Mouse (Mus musculus) layer of hippocampus, postnatal 36 days (tissue): ENCODE results near the gene Coa4. TPM values are rescaled to one million over a fixed set of nuclear protein-coding genes. Genes with fewer than 3 reads are reported as not detected.

ENCODE experiments used
- DNase-seq, 2 experiments: peaks; one replicate each; pipeline ENCODE4 v3.0.0; 2022
- total RNA-seq, 2 experiments: library from RNA; stranded (reverse); gene quantifications; 2 replicates each; pipeline ENCODE4 v1.2.3; 2021

Gene Coa4
- total RNA-seq = 10 to 100 TPM in 1 of 2 experiments, 1 to 10 TPM in 1; 8.3 to 10.8 TPM

DNA sequence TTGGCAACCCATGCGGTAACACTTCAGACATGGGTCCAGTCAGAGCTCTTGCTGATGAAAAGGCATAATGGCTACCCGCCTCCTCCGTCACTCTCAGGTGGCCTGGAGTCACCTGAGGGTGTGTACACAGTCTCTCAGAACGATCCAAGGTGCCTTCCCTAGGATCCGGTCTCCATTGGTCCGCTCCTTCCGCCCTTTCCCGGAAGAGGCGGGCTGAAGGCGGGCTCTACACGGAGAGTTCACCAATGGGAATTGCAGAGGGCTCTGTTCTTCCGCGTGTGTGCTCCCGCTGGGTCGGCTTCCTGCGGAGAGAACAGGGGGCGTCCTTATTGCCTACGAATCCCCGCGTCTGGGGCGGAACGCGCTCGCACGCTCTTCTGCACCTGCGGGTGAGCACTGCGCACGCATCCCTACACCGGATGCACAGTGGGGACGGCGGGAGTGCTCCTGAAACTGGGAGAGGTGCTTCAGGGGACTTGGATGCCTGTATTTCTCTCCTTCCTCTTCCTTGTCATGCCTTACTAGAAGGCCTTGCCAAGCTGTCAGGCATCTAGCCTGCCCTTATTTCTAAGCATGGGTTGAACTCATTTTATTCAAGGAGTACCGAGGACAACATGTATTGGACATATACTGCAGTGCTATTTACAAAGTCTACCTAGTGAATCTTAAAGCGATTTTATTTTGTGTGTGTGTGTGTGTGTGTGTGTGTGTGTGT is at the start of gene Coa4:
Gene Coa4, plus strand, starts transcription at position 268 of the 715 bp plus-strand sequence.
- peak; percentile 85 to 87 for DNase-seq

DNA sequence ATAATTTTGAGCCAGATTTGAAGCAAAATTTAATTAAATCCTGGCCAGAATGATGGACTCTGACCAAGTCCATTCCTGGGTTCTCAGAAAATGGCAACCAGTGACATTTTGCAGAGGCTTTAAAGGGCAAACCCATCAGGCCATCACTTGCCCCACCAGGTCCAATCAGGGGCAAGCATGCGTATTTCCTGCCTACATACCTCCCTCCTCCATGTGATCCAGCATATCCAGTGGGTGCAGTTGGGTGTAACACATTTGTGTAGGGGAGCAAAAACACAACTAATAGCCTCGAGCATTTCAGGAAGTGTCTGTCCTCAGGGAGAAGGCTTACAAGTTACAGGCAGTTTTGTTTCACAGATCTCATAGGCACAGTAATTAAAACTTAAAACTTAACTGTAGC is 49.6 kb upstream of the Coa4 start:
- DNase-seq = no peak

DNA sequence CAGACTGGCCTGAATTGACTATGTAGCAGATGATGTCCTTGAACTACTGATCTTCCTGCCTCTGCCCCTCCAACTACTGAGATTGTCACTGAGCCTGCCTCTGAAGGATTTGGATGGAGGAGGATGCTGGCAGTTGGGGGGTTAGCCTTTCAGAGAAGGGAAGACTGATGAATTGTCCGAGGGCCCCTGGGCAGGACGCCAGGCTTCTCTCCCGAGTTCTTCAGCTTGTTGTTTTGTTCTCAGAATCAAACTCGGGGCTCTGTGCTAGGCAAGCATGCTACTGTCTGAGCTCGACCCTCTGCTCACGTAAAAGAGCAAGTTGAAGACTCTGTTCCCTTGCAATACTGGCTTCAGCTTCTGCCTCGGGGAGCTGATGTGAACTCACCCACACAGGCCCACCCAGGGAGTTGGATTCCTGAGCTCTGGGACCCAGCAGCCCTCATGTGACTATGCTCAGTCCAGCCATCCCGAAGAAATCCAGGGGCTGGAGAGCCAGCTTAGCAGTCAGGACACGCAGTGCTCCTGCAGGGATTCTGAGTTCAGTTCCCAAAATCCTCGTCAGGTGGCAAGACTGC is 48.3 kb upstream of the Coa4 start:
- no peak for DNase-seq

DNA sequence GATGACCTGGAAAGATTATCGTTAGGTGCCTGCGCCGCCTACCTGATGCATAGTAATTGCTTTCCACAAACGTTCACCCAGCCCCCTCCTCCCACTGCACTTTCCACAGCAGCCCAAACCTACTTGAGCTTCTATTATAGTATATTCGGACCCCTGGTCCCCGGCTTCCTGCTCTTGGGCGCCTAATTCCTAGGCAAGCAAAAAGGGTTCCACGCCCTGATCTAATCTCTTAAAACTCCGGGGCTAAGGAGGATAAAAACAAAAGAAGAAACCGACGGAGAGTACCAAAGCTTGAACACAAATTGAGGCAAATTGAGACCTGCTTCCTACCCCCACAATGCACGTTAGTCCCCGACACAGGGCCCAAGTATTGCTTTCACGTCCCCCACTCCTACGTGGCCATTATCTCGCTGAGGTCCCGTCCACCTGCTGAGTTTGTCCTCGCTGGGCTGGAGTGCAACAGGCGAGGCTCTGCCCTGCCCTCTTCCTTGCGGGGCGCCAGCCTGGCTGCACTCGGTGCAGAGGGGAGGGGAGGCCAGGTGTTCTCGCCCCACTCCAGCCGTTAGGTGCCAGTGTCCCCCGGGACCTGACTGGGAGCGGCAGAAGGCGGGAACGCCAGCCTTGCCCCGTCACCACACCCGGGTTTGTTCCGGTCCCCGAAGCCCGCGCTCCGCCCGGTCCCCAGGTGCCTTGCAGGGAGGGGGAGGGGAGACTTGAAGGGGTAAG is 44.3 kb upstream of the Coa4 start:
- DNase-seq = no peak

DNA sequence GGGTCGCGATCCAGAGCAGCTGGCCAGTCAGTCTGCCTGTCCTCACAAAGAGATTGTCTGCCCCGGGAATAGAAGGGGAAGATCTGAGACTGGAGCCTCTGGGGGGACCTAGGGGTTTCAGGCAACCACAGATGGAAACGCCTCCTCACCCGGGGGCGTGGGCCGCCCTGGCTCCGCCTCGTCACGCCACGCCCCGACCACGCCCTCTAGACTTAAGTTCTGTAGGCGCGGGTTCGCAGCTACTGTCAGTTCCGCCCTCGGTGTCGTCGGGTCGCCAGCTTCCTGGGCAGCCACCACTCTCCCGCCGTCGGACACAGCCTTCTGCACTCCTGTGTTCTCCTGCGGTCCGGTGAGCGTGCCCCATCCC is 43.8 kb upstream of the Coa4 start, which contains the start of gene Ucp2:
Gene Ucp2, plus strand, starts transcription at position 221 of the 367 bp plus-strand sequence.
- DNase-seq = peak; percentile 60 to 64

DNA sequence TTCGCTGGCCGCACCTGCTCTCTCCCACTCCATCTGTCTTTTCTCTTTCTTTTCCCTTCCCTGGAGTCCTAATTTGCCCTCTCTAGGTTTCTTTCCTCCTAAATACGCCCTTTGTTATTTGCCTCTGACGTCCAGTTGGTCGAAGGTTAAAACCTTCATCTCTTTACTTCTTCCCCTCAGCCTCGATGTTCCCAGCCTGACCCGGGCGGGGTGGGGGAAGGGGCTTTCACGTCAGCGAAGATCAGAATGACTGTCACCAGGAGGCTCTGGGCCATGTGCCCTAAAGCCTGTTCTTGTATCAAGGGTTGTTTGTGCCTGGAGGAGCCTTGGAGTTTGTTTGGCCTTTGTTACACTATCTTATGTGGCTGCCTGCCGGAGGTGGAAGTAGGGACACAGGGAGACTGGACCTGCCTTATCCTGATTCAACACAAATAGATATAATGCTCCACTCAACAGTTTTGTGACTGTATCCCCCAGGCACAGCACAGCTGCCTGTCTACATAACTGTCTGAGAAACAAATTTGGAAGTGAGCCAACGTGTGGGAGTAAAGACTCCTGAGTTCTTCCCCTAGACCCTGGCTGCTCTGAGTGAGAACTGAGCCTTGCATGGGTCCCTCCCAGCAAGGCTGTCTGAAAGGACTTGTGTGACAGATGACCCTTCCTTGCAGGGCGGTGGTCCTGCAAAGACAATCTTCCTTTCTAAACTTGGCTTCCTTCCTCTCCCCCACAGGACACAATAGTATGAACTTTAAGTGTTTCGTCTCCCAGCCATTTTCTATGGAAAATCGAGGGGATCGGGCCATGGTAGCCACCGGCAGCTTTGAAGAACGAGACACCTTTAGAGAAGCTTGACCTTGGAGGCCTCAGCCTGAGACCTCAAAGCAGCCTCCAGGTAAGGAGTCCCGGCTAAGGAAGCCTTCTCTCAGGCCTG is 43.1 kb upstream of the Coa4 start:
- no peak for DNase-seq

DNA sequence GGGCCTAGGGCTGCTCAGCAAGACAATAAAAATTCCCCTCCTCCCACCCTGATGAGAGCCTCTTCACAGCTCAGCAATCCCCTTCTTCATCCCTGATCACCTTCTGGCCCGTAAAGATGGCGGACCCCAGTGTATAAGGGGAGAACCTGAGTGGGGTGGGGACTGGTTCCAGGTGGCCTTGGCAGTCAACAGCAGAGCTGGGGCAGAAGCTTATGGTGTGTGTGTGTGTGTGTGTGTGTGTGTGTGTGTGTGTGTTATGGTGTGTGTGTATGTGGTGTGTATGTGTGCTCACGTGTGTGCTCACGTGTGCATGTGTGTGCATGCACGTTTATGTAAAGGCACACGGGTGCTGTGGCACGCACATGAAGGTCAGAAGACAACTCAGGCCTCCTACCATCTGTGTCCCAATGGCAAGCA is 42.4 kb upstream of the Coa4 start:
- DNase-seq = no peak

DNA sequence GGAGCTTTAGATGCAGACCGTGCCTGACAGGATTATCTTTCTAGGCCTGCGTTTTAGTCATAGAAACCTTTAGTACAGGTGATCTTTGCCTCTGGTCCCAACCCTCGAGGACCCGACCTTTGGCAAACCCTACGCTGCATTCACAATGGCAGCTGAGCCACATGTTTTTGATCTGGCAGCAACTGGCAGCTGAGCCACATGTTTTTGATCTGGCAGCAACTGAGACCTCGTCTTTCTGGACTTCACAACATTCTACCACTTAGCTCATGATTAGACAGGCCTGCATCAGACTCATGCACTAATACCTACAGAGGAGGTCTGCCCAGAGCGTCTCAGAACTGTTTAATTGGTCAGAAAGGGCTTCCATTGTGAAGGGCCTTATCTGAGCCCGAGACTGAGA is 41.8 kb upstream of the Coa4 start:
- no peak for DNase-seq

DNA sequence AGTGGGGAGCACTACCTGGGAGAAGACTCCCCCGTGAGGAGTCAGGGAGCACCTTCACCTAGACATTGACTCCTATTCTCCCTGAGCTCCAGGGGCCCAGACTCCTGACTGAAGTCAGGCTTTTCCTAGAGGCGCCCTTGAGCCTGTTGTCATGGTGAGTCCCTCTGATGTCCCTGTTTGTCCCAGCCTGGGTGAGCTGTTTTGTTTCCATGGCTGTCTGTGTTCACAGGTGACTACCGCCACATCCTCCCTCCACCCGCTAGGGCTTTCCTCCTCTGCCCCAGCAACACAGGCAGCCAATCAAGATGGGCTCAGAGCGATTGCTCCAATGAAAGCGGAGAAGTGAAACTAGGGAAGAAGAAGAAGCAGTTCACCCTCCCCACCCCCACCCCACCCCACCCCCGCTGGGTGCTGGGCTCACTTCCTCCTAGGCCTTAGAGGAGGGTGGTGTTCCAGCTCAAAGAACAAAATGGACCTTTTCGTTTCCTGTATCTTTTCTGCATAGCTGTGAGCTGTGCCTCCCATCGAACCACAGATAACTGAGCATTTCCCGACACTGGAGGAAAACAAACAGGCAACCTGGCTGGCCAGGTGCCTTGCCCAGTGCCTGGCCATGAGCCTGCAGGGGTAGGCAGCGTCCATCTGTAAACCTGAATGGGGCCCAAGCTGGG is 41.2 kb upstream of the Coa4 start:
- peak; percentile 66 for DNase-seq

DNA sequence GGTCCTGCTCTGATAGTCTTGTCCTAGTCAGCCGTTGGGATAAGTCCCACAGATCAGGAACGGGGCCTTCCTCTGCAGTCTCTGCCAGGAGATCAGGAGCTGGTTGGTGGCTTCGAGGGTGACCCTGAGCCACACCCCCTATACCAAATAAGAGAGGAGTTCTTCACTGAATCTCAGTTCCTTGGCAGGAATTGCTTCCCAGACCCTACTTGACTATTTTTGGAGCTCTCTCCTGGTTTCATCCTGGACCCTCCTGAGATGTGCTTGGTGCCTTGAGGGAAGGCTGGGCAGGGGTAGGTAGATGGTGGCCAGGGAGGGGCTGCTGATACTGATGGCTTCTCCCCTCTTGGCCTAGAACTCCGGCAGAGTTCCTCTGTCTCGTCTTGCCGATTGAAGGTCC is 40.5 kb upstream of the Coa4 start:
- DNase-seq = no peak

DNA sequence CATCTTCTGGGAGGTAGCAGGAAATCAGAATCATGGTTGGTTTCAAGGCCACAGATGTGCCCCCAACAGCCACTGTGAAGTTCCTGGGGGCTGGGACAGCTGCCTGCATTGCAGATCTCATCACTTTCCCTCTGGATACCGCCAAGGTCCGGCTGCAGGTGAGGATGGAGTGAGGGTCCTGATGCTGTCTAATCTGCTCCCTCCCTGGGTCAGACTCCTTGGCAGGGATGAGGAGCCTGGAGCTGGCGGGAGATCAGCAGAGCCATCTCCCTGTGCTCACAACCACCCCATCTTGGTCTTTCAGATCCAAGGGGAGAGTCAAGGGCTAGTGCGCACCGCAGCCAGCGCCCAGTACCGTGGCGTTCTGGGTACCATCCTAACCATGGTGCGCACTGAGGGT is 40.1 kb upstream of the Coa4 start:
- no peak for DNase-seq

DNA sequence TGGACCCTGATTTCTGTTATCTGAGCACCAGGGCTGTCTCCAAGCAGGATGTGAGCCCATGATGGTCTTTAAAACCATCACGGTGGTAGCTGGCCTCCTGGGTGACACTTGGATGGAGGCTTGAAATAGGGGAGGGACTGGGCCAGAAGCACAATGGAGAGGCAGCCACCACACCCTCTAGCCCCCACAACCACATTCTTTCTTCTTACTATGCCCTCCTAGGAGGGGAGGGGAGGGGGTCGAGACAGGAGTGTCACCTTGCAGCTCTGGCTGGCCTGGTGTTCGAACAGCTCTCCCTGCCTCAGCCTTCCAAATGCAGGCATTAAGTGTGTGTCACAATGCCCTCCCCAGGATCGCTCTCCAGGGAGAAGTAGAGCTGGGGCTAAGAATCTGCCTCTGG is 39.5 kb upstream of the Coa4 start:
- DNase-seq = no peak

DNA sequence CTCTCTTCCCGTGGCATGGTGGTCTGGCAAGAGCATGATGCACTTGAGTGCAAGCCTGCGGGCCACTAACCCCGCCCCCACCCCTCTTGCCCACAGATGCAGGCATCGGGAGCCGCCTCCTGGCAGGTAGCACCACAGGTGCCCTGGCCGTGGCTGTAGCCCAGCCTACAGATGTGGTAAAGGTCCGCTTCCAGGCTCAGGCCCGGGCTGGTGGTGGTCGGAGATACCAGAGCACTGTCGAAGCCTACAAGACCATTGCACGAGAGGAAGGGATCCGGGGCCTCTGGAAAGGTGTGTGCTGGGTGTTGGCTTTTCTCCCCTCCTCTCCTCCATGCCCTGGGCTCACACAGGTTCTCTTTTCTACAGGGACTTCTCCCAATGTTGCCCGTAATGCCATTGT is 38.9 kb upstream of the Coa4 start:
- DNase-seq = no peak

DNA sequence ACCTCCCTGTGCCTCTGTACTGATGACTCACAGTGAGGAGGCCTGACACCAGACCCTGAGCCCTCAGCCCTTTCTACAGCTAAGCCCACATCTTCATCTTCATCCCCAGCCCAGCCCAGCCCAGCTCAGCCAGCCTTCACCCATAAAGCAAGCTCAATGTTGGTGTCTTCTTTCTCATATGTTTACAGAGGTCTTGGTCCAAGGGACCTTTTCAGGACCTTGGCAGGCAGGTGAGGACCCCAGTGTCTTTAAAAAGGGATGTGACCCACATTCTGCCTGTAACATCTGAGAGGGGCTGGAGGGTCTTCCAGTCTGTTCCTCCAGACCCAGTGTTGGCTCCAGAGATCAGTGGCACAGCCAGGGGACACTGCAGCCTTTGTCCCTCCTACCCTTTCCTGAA is 37.4 kb upstream of the Coa4 start:
- no peak for DNase-seq

DNA sequence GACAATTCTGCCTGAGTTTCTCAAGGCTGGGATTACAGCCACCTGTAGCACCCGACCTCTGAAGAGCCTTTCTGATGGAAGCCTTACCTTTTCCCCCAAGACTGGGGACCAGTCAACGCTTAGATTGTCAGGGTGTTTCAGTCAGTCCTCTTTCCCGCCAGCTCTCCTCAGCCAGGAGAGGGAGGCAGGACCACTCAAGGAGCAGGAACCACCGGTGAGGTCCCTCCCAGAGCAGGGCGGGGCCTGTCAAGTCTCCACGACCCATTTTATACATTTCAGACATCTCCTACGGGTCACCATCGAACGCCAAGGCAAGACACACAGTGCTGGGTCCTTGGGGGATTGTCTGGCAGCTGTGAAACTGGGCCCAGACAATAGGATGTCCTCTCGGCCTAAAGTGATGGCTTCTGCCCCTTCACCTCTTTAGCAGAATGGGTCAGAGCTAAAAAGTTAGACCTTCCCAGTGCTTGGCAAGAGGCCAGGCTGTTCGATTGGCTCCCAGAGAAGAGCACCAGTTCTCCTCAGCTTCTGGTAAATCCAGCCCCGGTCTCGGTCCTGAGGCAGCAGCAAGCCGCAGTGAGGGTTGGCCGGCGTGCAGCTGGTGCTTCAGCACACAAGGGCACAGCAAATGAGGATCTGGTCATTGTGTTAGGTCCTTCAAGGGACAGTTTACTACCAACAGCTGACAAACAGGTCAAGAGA is 36.4 kb upstream of the Coa4 start:
- no peak for DNase-seq

DNA sequence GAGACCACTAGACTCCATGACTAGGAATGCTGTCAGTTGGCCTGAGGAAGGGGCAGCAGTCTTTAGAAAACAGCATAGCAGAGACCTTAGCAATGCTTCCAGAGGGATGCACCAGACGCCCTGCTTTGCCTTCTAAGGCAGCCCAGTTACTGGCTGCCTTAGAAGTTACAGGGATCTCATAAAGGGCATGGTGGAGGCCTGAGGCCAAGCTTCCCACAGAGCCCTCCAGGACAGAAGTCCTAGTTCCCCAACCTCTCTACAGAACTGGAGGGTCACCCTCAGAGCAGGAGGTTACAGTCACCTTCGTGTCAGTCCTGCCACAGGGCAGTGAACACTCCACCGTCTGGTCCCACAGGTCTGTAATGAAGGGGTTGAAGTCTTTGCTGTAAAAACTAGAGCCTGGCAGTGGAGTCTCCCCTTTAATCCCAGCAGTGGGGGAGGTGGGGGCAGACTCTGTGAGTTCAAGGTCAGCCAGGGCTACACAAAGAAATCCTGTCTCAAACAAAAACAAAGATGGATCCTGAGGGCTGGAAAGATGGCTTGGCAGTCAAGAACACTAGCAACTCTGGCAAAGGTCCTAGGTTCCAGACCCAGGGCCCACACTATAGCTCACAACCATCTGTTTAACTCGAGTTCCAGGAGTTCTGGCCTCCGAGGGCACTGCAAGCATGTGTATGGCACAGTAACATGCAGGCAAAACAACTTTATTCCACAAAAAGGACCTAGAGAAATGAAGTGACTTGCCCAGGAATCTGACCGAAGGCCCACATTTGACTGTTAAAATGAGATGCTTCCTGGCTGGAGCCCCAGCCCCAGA is 35.6 kb upstream of the Coa4 start:
- no peak for DNase-seq

DNA sequence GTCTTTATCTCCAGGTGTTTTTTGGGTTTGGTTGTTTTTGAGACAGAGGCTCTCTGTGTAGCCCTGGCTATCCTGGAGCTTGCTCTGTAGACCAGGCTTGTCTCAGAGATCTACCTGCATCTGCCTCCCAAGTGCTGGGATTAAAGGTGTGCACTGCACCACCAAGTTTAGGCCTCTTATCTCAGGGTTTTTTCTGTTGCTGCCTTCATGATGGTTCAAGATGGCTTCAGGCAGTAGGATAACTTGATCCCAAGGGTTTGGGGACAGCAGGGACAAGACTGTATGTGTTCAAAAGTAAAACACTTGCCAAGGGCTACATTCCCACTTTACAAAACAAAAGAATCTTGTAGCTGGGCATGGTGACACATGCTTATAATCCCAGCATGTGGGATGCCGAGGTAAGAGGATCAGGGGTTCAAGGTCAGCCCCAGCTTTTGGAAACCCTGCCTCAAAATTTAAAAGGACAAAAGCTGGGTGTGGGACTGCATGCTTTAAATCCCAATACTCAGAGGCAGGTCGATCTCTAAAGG is 35.0 kb upstream of the Coa4 start:
- no peak for DNase-seq

DNA sequence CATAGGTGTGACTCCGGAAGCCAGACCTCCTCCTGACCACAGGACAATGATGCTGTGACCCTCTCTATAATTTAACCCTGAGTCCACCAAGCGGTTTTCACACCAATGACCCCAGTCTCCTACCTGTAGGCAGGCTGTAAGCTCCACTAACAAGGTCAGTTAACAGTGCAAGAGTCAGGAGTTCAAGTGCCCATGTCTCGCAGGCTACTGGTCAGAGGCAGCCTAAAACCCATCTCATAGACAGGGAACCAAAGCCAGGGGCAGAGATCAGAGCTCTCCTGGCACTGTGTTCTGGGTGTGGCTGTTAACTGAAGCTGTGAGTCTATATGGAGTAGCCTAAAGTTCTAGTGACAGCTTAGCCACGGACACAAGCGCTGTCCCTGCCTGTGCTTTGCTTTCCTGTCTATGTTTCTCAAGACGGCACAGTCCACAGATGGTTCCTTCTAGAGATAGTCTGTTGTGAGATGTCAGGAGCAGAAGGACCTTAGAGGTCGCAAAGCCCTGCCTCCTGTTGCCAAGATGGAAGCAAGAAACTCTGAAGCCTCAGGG is 34.4 kb upstream of the Coa4 start:
- DNase-seq = no peak

DNA sequence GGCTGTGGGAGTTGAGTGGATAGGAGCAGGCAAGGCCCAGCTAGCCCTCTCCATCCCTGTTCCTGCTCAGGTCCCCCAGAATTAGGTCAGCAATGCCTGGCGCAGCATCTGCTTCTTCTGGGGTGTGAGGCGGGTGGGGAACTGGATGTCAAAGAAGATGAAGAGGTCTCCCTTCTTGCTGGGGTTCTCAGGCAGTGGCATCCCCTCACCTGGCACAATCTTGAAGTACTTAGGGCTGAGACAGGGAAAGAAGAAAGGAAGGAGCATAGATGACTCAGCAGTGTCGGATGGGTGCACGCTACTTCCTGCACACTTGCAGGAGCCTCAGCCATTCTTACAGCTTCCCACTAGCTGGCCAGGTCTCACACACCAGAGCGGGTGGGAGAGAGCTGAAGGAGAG is 33.8 kb upstream of the Coa4 start:
- no peak for DNase-seq
